Mouse (Mus musculus): ENCODE measurements around the gene Lcmt1.

GRCm38 (mm10) chr7:123421958-123422357 is 52.4 kb downstream of the Lcmt1 start:
- TF ChIP-seq CTCF (IDR thresholded peaks at IDR 0.05; ENCODE audit: insufficient read depth, low read length) (no peak), POLR2A (IDR thresholded peaks at IDR 0.05; ENCODE audit: borderline replicate concordance, extremely low read depth, low read depth, low read length) (no peak)
